Mouse (Mus musculus) ES-E14 (cell line): ENCODE measurements around the gene Ybx2. TPM values are rescaled to one million over a fixed set of nuclear protein-coding genes. Genes with fewer than 3 reads are reported as not detected.
"Not testable (repeated sequence)": the region's sequence is repeated elsewhere in the genome, so short reads cannot be mapped to it uniquely, and the experiment has no call there.

Experiments
- DNase-seq: peaks from one replicate; pipeline ENCODE4 v3.0.0-alpha.2; 2013; ENCODE audit warnings: low read depth, low spot score
- H3K27ac ChIP-seq: 2 replicates; pipeline ENCODE4 v1.5.1; 2012; ENCODE audit warnings: low read depth, mild to moderate bottlenecking, low read length, moderate library complexity, mixed read lengths; ENCODE audit not compliant: poor library complexity, insufficient read depth, severe bottlenecking
- H3K36me3 ChIP-seq: 2 replicates; pipeline ENCODE4 v1.6.1; 2012; ENCODE audit warnings: mild to moderate bottlenecking, low read length, moderate library complexity, mixed read lengths; ENCODE audit not compliant: control insufficient read depth, poor library complexity, insufficient read depth, severe bottlenecking
- H3K4me1 ChIP-seq, 2 experiments: fragments of 150-350 bp in 1 of 2; sonication (generic) in 1 of 2; 2 replicates each; pipeline ENCODE4 v1.6.1; 2012; ENCODE audit warnings: low read length in 2 of 2, mild to moderate bottlenecking in 1 of 2, mixed read lengths in 1 of 2; ENCODE audit not compliant: control insufficient read depth in 2 of 2, insufficient read depth in 2 of 2, poor library complexity in 1 of 2
- H3K4me3 ChIP-seq, 2 experiments: fragments of 150-350 bp in 1 of 2; sonication (generic) in 1 of 2; 2 replicates each; pipeline ENCODE4 v1.5.1; 2012; ENCODE audit warnings: low read length in 2 of 2, low read depth in 1 of 2, mild to moderate bottlenecking in 1 of 2, mixed read lengths in 1 of 2; ENCODE audit not compliant: insufficient read depth in 1 of 2, poor library complexity in 1 of 2, severe bottlenecking in 1 of 2
- H3K9ac ChIP-seq: 2 replicates; pipeline ENCODE4 v1.6.1; 2012; ENCODE audit warnings: low read depth, mild to moderate bottlenecking, low read length, mixed read lengths; ENCODE audit not compliant: poor library complexity, insufficient read depth, severe bottlenecking
- H3K9me3 ChIP-seq: fragments of 150-350 bp; sonication (generic); 2 replicates; pipeline ENCODE4 v1.6.1; 2012; ENCODE audit warnings: low read depth, mild to moderate bottlenecking, low read length; ENCODE audit not compliant: control insufficient read depth, insufficient read depth
- CHD2 ChIP-seq: IDR thresholded peaks from 2 replicates; pipeline ENCODE4 v1.6.1; 2014; ENCODE audit warnings: mild to moderate bottlenecking, low read depth, low read length, inconsistent platforms
- HCFC1 ChIP-seq: IDR thresholded peaks from 2 replicates; pipeline ENCODE4 v1.6.1; 2012; ENCODE audit warnings: low read length, inconsistent platforms, borderline replicate concordance; ENCODE audit not compliant: insufficient read depth
- MAFK ChIP-seq: IDR thresholded peaks from 2 replicates; pipeline ENCODE4 v1.6.1; 2014; ENCODE audit warnings: mild to moderate bottlenecking, low read depth, low read length, inconsistent platforms; ENCODE audit not compliant: insufficient read depth
- ZC3H11A ChIP-seq: IDR thresholded peaks from 2 replicates; pipeline ENCODE4 v1.6.1; 2012; ENCODE audit warnings: low read depth, mild to moderate bottlenecking, inconsistent platforms, low read length, borderline replicate concordance
- ZNF384 ChIP-seq: IDR thresholded peaks from 2 replicates; pipeline ENCODE4 v1.6.1; 2012; ENCODE audit warnings: low read depth, low read length, inconsistent platforms
- in situ Hi-C, 2 experiments: fragments of 600-800 bp; cut with MboI; formaldehyde crosslinking; loops; one replicate each; pipeline ENCODE4 v1.15.1; 2025; ENCODE audit warnings: low sequenced_read_pairs in 2 of 2, inconsistent platforms in 1 of 2; ENCODE audit not compliant: unreplicated experiment in 2 of 2
- total RNA-seq: library from RNA; depleted of rRNA; stranded (reverse); fragments of 300-350 nt; gene quantifications from 2 replicates; pipeline ENCODE4 v1.2.3, GENCODE M21; 2012

Gene Ybx2
- total RNA-seq, 1 experiment, result 3.9 TPM

DNA sequence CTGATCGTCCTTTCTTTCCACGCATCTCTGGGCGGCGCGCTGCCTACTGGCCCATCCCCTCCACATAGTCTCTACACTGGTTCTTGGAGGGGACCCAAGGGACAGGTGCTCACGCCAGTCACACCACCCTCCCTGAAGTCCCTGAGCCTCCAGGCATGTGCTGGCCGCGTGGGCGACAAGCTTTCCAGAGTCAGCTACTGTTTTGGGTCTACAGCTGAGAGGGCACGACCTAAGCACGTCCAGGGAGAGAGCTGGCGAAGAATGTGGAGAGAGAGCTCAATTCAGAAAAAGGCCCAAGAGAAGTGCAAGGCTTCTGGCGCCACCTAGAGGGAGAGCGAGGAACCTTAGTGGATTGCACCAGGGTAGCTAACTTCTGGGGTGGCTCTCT lies 13.2 kb downstream of the Ybx2 start:
- no peak for TF ChIP-seq HCFC1
- no peak for TF ChIP-seq MAFK
- TF ChIP-seq ZC3H11A, result peak; percentile 54; the same call in 1 of the 2 replicates
- no peak for TF ChIP-seq ZNF384
- TF ChIP-seq CHD2, result no peak
- H3K9me3 ChIP-seq, result no peaks in the 10 kb centered on the region
- in situ Hi-C loops, result no loop called here

DNA sequence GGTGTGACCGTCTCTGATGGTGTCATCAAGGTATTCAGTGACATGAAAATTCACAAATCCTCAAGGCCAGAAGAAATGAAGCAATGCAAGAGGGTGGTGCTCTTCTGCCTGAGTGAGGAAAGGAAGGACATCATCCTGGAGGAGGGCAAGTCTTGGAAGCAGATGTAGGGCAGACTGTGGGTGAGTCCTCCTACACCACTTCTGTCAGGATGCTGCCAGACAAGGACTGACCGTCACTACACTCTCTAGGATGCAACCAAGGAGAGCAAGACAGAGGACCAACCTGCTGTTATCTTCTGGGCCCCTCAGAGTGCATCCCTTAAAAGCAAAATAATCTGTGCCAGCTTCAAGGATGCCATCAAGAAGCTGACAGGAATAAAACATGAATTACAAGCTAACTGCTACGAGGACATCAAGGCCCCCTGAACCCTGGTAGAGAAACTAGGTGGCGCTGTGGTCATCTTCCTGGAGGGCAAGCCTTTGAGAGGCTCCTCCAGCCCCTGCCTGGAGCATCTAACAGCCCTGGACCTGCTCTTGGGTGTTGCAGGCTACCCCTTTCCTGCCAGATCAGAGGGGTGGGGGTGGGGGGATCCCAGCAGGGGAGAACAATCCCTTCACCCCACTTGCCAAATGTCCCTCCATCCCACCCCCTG lies 15.3 kb downstream of the Ybx2 start:
- no peak overlapping the region for H3K4me3 ChIP-seq

More for the DNA sequence above, 13.2 kb downstream of the Ybx2 start:
- Histone ChIP-seq H3K4me1 (peaks cover 0 to 12% of the 10 kb centered on the region in 2 experiments; a peak in 1 of 4 replicates), H3K27ac (no peak overlapping the region), H3K4me3 (peak overlapping the region; percentile 49 to 89; a peak in 3 of 4 replicates), H3K36me3 (no peaks in the 10 kb centered on the region; the same call in 1 of the 2 replicates), H3K9ac (peak overlapping the region; percentile 44)
- peak; percentile 92 for DNase-seq

DNA sequence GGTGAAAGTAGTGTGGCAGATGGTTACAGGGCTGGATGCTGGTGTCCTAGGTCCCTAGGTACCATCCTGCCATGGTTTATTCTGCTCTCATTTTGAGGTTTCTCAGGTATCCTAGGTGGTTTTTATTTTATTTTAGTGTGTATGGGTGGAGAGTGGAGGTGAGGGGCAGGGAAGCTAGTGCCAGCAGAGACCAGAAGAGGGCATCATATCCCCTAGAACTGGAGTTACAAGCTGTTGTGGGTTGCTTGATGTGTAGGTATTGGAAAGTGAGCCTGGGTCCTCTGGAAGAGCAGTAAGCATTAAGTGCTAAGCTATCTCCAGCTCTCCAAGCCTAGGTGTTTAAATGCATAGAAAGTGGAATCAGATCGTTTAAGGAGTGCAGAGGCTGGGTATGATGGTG lies 16.7 kb downstream of the Ybx2 start:
- Histone ChIP-seq H3K36me3 (no peaks in the 10 kb centered on the region), H3K27ac (no peak overlapping the region), H3K4me1 (peaks cover 0 to 6% of the 10 kb centered on the region in 2 experiments; a peak in 1 of 4 replicates), H3K4me3 (no peak overlapping the region), H3K9ac (no peak overlapping the region), H3K9me3 (no peaks in the 10 kb centered on the region)
- no peak for DNase-seq
- in situ Hi-C loops, result no loop called here
- TF ChIP-seq MAFK (no peak), CHD2 (no peak)

More for the DNA sequence above, 15.3 kb downstream of the Ybx2 start:
- H3K36me3 ChIP-seq, result no peaks in the 10 kb centered on the region
- H3K27ac ChIP-seq, result no peak overlapping the region
- TF ChIP-seq HCFC1 (no peak), CHD2 (no peak), ZC3H11A (no peak), MAFK (no peak), ZNF384 (no peak)
- H3K9me3 ChIP-seq, result no peaks in the 10 kb centered on the region
- peaks cover 0 to 11% of the 10 kb centered on the region in 2 experiments; a peak in 1 of 4 replicates for H3K4me1 ChIP-seq
- in situ Hi-C loops, result no loop called here
- H3K9ac ChIP-seq, result no peak overlapping the region
- no peak for DNase-seq

DNA sequence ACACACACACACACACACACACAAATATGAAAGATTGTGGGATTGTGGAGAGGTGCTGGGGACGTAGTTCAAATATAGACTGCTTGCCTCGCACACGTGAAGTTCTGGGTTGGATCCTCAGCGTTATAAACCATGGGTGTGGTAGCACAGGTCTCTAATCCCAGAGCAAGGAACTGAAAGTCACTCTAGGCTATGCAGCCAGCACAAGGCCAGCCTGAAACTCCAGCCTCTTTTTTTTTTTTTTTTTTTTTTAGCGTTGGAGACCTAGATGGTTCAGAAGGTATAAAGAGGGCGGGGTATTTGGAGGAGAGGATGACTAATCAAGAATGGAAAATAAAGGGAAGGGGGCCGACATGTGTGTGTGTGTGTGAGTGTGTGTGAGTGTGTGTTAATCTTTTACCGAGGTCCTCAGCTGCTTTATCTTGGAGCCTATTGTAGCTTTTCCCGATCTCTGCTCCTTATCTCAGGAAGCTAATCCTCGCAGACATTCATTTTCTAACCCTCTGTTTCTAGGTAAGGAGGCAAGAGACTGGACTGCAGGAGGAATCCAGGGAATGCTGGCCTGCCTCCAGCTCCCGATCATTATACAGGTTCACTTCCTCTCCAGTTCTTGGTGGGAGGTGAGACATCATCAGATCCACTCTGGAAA lies 17.8 kb downstream of the Ybx2 start:
- Histone ChIP-seq H3K9ac (no peak overlapping the region), H3K9me3 (no peaks in the 10 kb centered on the region), H3K27ac (no peak overlapping the region), H3K4me1 (peaks cover 0 to 4% of the 10 kb centered on the region in 2 experiments; a peak in 1 of 4 replicates), H3K4me3 (no peak overlapping the region), H3K36me3 (no peaks in the 10 kb centered on the region)
- in situ Hi-C loops, result no loop called here
- TF ChIP-seq ZNF384, result no peak
- no peak for TF ChIP-seq HCFC1
- no peak for TF ChIP-seq MAFK
- no peak for TF ChIP-seq CHD2
- no peak for TF ChIP-seq ZC3H11A
- DNase-seq, result no peak

DNA sequence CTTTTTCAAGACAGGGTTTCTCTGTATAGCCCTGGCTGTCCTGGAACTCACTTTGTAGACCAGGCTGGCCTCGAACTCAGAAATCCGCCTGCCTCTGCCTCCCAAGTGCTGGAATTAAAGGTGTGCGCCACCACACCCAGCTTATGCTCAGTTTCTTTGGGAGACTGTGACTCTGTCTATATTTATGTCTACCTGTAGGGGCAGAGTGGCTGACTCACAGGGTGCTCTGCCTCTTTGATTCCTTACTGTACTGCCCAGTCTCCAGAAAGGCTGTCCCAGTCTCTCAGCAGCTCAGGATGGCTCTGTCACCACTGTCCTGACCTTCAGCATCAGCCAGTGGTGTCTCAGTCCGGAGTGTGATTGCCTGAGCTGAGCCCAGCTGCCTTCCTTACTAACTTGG lies 20.0 kb downstream of the Ybx2 start:
- H3K36me3 ChIP-seq, H3K9me3 ChIP-seq, H3K9ac ChIP-seq, H3K27ac ChIP-seq, DNase-seq, in situ Hi-C loops, H3K4me1 ChIP-seq, H3K4me3 ChIP-seq: not testable (repeated sequence)
